Mouse (Mus musculus): ENCODE data around the gene Metrnl.
"Not testable (repeated sequence)": the region's sequence is repeated elsewhere in the genome, so short reads cannot be mapped to it uniquely, and the experiment has no call there.

DNA sequence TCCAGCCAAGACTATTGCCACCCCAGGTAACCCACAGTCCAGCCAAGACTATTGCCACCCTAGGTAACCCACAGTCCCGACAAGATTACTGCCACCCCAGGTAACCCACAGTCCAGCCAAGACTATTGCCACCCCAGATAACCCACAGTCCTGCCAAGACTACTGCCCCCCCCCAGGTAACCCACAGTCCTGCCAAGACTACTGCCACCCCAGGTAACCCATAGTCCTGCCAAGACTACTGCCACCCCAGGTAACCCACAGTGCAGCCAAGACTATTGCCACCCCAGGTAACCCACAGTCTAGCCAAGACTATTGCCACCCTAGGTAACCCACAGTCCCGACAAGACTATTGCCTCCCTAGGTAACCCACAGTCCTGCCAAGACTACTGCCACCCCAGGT, 40.7 kb upstream of the Metrnl start:
- not testable (repeated sequence) for TF ChIP-seq CTCF (IDR thresholded peaks at IDR 0.05; ENCODE audit: low read depth); EP300 (optimal IDR thresholded peaks at IDR 0.05)

All from stomach, postnatal 0 days (tissue).